ENCODE assay signal across 12 mouse cellular contexts in genomic region chr6:86210017-86210408, GRCm38 (mm10). TPM values are rescaled to one million over a fixed set of nuclear protein-coding genes. Genes with fewer than 3 reads are reported as not detected.
DNase-seq lines count a peak whose midpoint lies in the region; ATAC-seq lines count a peak whose summit lies in the region.
"Had no signal": no experiment of that assay in that cellular context is flagged by ENCODE, and none has a peak within 500 bp of the region (broad histone marks: within the 10 kb centered on the region; RNA-seq: fewer than 3 reads in every experiment).

No protein-coding gene starts in this region.

- H3K9ac ChIP-seq in heart, embryonic 16.5 days (ENCODE audit: low read length) = no peak overlapping the region
- no peak overlapping the region for H3K9ac ChIP-seq in lung, embryonic 16.5 days (ENCODE audit: low read length)
- H3K9ac ChIP-seq in forebrain, embryonic 16.5 days (replicated peaks; ENCODE audit: low read depth, low read length) = no peak overlapping the region
- H3K9ac ChIP-seq in midbrain, embryonic 16.5 days (ENCODE audit: low read depth, low read length) = no peak overlapping the region
- H3K9ac ChIP-seq: neural tube, embryonic 12.5 days had no signal

- H3K4me2 ChIP-seq in heart, embryonic 16.5 days (ENCODE audit: low read depth, low read length) = peak overlapping the region; percentile 48; the same call in 1 of the 2 replicates
- peak overlapping the region; percentile 28; the same call in 1 of the 2 replicates for H3K4me2 ChIP-seq in lung, embryonic 16.5 days (ENCODE audit: low read depth, low read length)
- peak overlapping the region; percentile 8 for H3K4me2 ChIP-seq in forebrain, embryonic 16.5 days (ENCODE audit: low read length)
- peak overlapping the region; percentile 40 for H3K4me2 ChIP-seq in midbrain, embryonic 16.5 days (ENCODE audit: low read length)
- H3K4me2 ChIP-seq: neural tube, embryonic 12.5 days had no signal

- H3K27ac ChIP-seq in heart, embryonic 16.5 days (ENCODE audit: low read length) = no peak overlapping the region
- H3K27ac ChIP-seq in lung, embryonic 16.5 days (ENCODE audit: low read length) = no peak overlapping the region; the same call in 1 of the 2 replicates
- no peak overlapping the region for H3K27ac ChIP-seq in forebrain, embryonic 16.5 days (ENCODE audit: low read length)
- H3K27ac ChIP-seq in midbrain, embryonic 16.5 days (ENCODE audit: low read length) = 0 out of 2 replicates have a peak overlapping the region, but pooled peaks have one; percentile 25
- H3K27ac ChIP-seq: heart, adult 2 months; neural tube, embryonic 12.5 days had no signal

- ATAC-seq in heart, embryonic 16.5 days (replicated peaks; ENCODE audit: extremely low read depth, insufficient read depth, low FRiP score) = no peak
- ATAC-seq in lung, embryonic 16.5 days (ENCODE audit: low read depth) = no peak
- ATAC-seq in forebrain, embryonic 16.5 days = peak; percentile 38; the same call in 1 of the 2 replicates
- no peak for ATAC-seq in midbrain, embryonic 16.5 days
- ATAC-seq: CD4-positive, CD25-positive, alpha-beta regulatory T cell, adult 4 months had no signal

- no peaks in the 10 kb centered on the region for H3K36me3 ChIP-seq in heart, embryonic 16.5 days (ENCODE audit: control insufficient read depth, insufficient read depth)
- H3K36me3 ChIP-seq in lung, embryonic 16.5 days (ENCODE audit: control insufficient read depth, insufficient read depth, low read length) = no peaks in the 10 kb centered on the region
- H3K36me3 ChIP-seq in forebrain, embryonic 16.5 days (ENCODE audit: control insufficient read depth, insufficient read depth) = no peaks in the 10 kb centered on the region
- H3K36me3 ChIP-seq in midbrain, embryonic 16.5 days (ENCODE audit: control insufficient read depth, insufficient read depth, low read length) = no peaks in the 10 kb centered on the region
- H3K36me3 ChIP-seq: neural tube, embryonic 12.5 days had no signal

- DNase-seq in heart, postnatal 25 days (ENCODE audit: low spot score) = no peak
- DNase-seq in lung, adult 18-20 months = no peak
- DNase-seq in embryo, embryonic 10.5 days (ENCODE audit: low spot score) = no peak
- no peak for DNase-seq in adipocyte (ENCODE audit: low spot score)
- DNase-seq: heart, adult 2 months; spleen, adult 18-20 months had no signal

- H3K27me3 ChIP-seq in heart, embryonic 16.5 days (ENCODE audit: control insufficient read depth, insufficient read depth, low read length) = no peaks in the 10 kb centered on the region
- H3K27me3 ChIP-seq in lung, embryonic 16.5 days (ENCODE audit: control insufficient read depth, insufficient read depth, low read depth, low read length) = no peaks in the 10 kb centered on the region
- no peaks in the 10 kb centered on the region for H3K27me3 ChIP-seq in forebrain, embryonic 16.5 days (replicated peaks; ENCODE audit: control insufficient read depth, insufficient read depth, low read length)
- H3K27me3 ChIP-seq in midbrain, embryonic 16.5 days (ENCODE audit: control insufficient read depth, insufficient read depth, low read depth, low read length) = no peaks in the 10 kb centered on the region
- H3K27me3 ChIP-seq: neural tube, embryonic 12.5 days had no signal

- H3K4me3 ChIP-seq in heart, embryonic 16.5 days (ENCODE audit: low read length) = no peak overlapping the region
- H3K4me3 ChIP-seq in lung, embryonic 16.5 days (ENCODE audit: low read length) = no peak overlapping the region
- no peak overlapping the region for H3K4me3 ChIP-seq in forebrain, embryonic 16.5 days (replicated peaks; ENCODE audit: low read length)
- no peak overlapping the region; the same call in 1 of the 2 replicates for H3K4me3 ChIP-seq in midbrain, embryonic 16.5 days (ENCODE audit: low read depth, low read length)
- H3K4me3 ChIP-seq: heart, adult 2 months; neural tube, embryonic 12.5 days had no signal

- no peaks in the 10 kb centered on the region for H3K9me3 ChIP-seq in heart, embryonic 16.5 days (replicated peaks; ENCODE audit: control insufficient read depth, low read length)
- no peaks in the 10 kb centered on the region for H3K9me3 ChIP-seq in lung, embryonic 16.5 days (ENCODE audit: control insufficient read depth, low read length)
- H3K9me3 ChIP-seq in forebrain, embryonic 16.5 days (ENCODE audit: control insufficient read depth, low read length) = no peaks in the 10 kb centered on the region
- no peaks in the 10 kb centered on the region for H3K9me3 ChIP-seq in midbrain, embryonic 16.5 days (replicated peaks; ENCODE audit: control insufficient read depth, low read length, poor library complexity, severe bottlenecking)
- H3K9me3 ChIP-seq: neural tube, embryonic 12.5 days had no signal

- 34% methylated on average over 6 of the region's 6 CpGs for WGBS in heart, embryonic 16.5 days
- WGBS in lung, embryonic 16.5 days = 31% methylated on average over 6 of the region's 6 CpGs
- WGBS in forebrain, embryonic 16.5 days = 28% methylated on average over 6 of the region's 6 CpGs
- 27% methylated on average over 6 of the region's 6 CpGs for WGBS in midbrain, embryonic 16.5 days

- peaks cover 11% of the 10 kb centered on the region for H3K4me1 ChIP-seq in heart, embryonic 16.5 days (ENCODE audit: control insufficient read depth, insufficient read depth, low read length)
- no peaks in the 10 kb centered on the region; the same call in 1 of the 2 replicates for H3K4me1 ChIP-seq in lung, embryonic 16.5 days (replicated peaks; ENCODE audit: control insufficient read depth, insufficient read depth, low read length)
- H3K4me1 ChIP-seq in forebrain, embryonic 16.5 days (replicated peaks; ENCODE audit: control insufficient read depth, insufficient read depth, low read length) = peaks cover 5% of the 10 kb centered on the region
- peaks cover 6% of the 10 kb centered on the region for H3K4me1 ChIP-seq in midbrain, embryonic 16.5 days (ENCODE audit: control insufficient read depth, insufficient read depth, low read length)
- H3K4me1 ChIP-seq: neural tube, embryonic 12.5 days had no signal

- intact Hi-C loops in heart, postnatal 25 days (cut with DNase I) = no loop called here

RNA-seq across cellular contexts. Expression of gene Tgfa, which starts 15.0 kb away (rescaled TPM):
- 2.5 and 2.7 TPM in 2 replicates for polyA plus RNA-seq in heart, embryonic 16.5 days (2015; fragmentation: Nextera tagmentation; extraction: Ambion mirVana)
- total RNA-seq in heart, postnatal 25 days (2021) = 1 to 10 TPM; 1.6 to 1.7 TPM
- 3.8 and 4.3 TPM in 2 replicates for polyA plus RNA-seq in lung, embryonic 16.5 days (2015; fragmentation: Nextera tagmentation; extraction: Ambion mirVana)
- polyA plus RNA-seq in forebrain, embryonic 16.5 days (2015; fragmentation: Nextera tagmentation; extraction: Ambion mirVana) = 14.6 and 19.7 TPM in 2 replicates
- 13.1 and 14.7 TPM in 2 replicates for polyA plus RNA-seq in midbrain, embryonic 16.5 days (2015; fragmentation: Nextera tagmentation; extraction: Ambion mirVana)
